Mouse (Mus musculus): ENCODE data around the gene Rrp12. TPM values are rescaled to one million over a fixed set of nuclear protein-coding genes. Genes with fewer than 3 reads are reported as not detected.
A peak's percentile ranks its signal among the peaks of the same experiment; 100 is the strongest.

Rrp12 gene
- polyA plus RNA-seq, 1 experiment from 2014 or later: 13.7 TPM

- ATAC-seq (ENCODE audit: borderline replicate concordance, extremely low read depth, low FRiP score, low TSS enrichment): no peak
- WGBS: 15% methylated on average over 14 of the region's 14 CpGs
- H3K9ac ChIP-seq: no peak overlapping the region
Measured at GRCm38 (mm10) chr19:41831718-41832391, 64.1 kb downstream of the Rrp12 start.

DNA sequence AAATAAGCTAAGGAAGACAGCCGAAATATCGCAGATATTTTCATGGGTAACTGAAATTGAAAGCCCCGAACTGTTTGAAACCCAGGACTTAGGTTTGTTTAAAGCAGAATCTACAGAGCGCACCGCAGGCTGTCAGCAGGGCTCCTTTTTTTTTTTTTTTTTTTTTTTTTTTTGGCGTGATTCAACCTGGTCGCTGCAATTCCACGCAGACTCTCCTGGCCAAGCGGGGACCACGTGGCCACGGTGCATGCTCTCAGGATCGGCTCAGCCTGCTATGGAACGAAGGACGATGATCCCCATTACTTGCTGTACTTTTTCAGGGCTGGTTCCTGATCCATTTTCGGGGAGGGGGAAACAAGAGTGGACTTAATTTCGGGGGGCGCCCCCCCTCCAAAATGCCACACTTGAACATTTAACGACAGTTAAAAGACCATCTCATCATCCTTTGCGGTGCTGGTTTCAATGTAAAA lies 64.8 kb downstream of the Rrp12 start:
- 2% methylated on average over 19 of the region's 19 CpGs for WGBS
- no peaks in the 10 kb centered on the region for H3K9me3 ChIP-seq
- peak overlapping the region; percentile 68 for H3K4me3 ChIP-seq
- H3K9ac ChIP-seq: peak overlapping the region; percentile 55
- no peak overlapping the region for H3K27ac ChIP-seq
- ATAC-seq (ENCODE audit: borderline replicate concordance, extremely low read depth, low FRiP score, low TSS enrichment): no peak
- peak overlapping the region; percentile 99 for H3K4me2 ChIP-seq
- no peaks in the 10 kb centered on the region for H3K36me3 ChIP-seq
- H3K4me1 ChIP-seq: peaks cover 19% of the 10 kb centered on the region
- H3K27me3 ChIP-seq: peaks cover 37% of the 10 kb centered on the region

More at GRCm38 (mm10) chr19:41831718-41832391, 64.1 kb downstream of the Rrp12 start:
- no peaks in the 10 kb centered on the region for H3K9me3 ChIP-seq
- peak overlapping the region; percentile 68 for H3K4me3 ChIP-seq
- no peak overlapping the region for H3K27ac ChIP-seq
- peaks cover 19% of the 10 kb centered on the region for H3K4me1 ChIP-seq
- H3K27me3 ChIP-seq: peaks cover 37% of the 10 kb centered on the region
- H3K36me3 ChIP-seq: no peaks in the 10 kb centered on the region
- H3K4me2 ChIP-seq: peak overlapping the region; percentile 99

- WGBS: under 1% methylated on average over 112 of the region's 112 CpGs
- Histone ChIP-seq H3K4me2 (peak overlapping the region; percentile 99), H3K27ac (peak overlapping the region; percentile 90), H3K36me3 (no peaks in the 10 kb centered on the region), H3K27me3 (peaks cover 37% of the 10 kb centered on the region), H3K4me3 (peak overlapping the region; percentile 68), H3K9ac (peak overlapping the region; percentile 55), H3K4me1 (peaks cover 19% of the 10 kb centered on the region), H3K9me3 (no peaks in the 10 kb centered on the region)
- ATAC-seq (ENCODE audit: borderline replicate concordance, extremely low read depth, low FRiP score, low TSS enrichment): peak; percentile 79
Measured at GRCm38 (mm10) chr19:41830106-41831031, 65.6 kb downstream of the Rrp12 start.

GRCm38 (mm10) chr19:41829381-41830105 lies 66.4 kb downstream of the Rrp12 start, which contains the start of gene Frat1:
TSS of gene Frat1 (plus strand) at chr19:41829970.
- peaks cover 19% of the 10 kb centered on the region for H3K4me1 ChIP-seq
- peak within 1 kb of the TSS; percentile 99 for H3K4me2 ChIP-seq
- peak; percentile 91 for ATAC-seq (ENCODE audit: borderline replicate concordance, extremely low read depth, low FRiP score, low TSS enrichment)
- peak within 1 kb of the TSS; percentile 68 for H3K4me3 ChIP-seq
- H3K9ac ChIP-seq: peak within 1 kb of the TSS; percentile 55
- H3K9me3 ChIP-seq: no peaks in the 10 kb centered on the region
- WGBS: under 1% methylated on average over 39 of the region's 39 CpGs
- peak within 1 kb of the TSS; percentile 90 for H3K27ac ChIP-seq
- H3K27me3 ChIP-seq: peaks cover 32% of the 10 kb centered on the region
- H3K36me3 ChIP-seq: no peaks in the 10 kb centered on the region

DNA sequence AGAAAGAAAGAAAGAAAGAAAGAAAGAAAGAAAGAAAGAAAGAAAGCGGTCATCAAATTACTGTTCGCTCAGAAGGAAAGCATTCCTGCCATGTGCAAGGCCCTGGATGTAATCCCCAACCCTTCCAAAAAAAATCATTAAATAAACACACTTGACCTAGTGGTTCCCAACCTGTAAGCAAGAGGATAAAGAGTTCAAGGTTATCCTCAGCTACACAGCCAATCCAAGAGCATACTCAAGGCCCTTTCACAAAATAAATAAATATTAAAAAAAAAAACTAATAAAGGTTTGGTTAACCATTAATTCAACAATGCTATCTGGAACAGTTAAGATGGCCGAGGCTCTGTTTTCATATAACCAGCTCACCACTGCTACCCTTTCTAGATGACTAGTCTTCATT lies 67.0 kb downstream of the Rrp12 start:
- H3K4me3 ChIP-seq: peak overlapping the region; percentile 68; the same call in 1 of the 2 replicates
- 52% methylated on average over 3 of the region's 3 CpGs for WGBS
- no peak overlapping the region for H3K27ac ChIP-seq
- no peak overlapping the region for H3K9ac ChIP-seq
- H3K9me3 ChIP-seq: no peaks in the 10 kb centered on the region
- no peak for ATAC-seq (ENCODE audit: borderline replicate concordance, extremely low read depth, low FRiP score, low TSS enrichment)
- H3K27me3 ChIP-seq: peaks cover 32% of the 10 kb centered on the region
- peaks cover 19% of the 10 kb centered on the region for H3K4me1 ChIP-seq
- peak overlapping the region; percentile 99 for H3K4me2 ChIP-seq
- no peaks in the 10 kb centered on the region for H3K36me3 ChIP-seq

- H3K9ac ChIP-seq: no peak overlapping the region
- ATAC-seq (ENCODE audit: borderline replicate concordance, extremely low read depth, low FRiP score, low TSS enrichment): no peak
- H3K4me2 ChIP-seq: no peak overlapping the region
- no peaks in the 10 kb centered on the region for H3K36me3 ChIP-seq
- 54% methylated on average over 3 of the region's 3 CpGs for WGBS
- H3K4me3 ChIP-seq: no peak overlapping the region
- peaks cover 13% of the 10 kb centered on the region for H3K27me3 ChIP-seq
- H3K4me1 ChIP-seq: peaks cover 14% of the 10 kb centered on the region
- H3K27ac ChIP-seq: no peak overlapping the region
- no peaks in the 10 kb centered on the region for H3K9me3 ChIP-seq
Measured at GRCm38 (mm10) chr19:41826529-41826928, 69.4 kb downstream of the Rrp12 start.

GRCm38 (mm10) chr19:41824950-41825349 lies 71.0 kb downstream of the Rrp12 start:
- H3K4me3 ChIP-seq: no peak overlapping the region
- no peak overlapping the region for H3K9ac ChIP-seq
- H3K36me3 ChIP-seq: no peaks in the 10 kb centered on the region
- no peak overlapping the region for H3K27ac ChIP-seq
- WGBS: 79% methylated on average over 5 of the region's 5 CpGs
- no peak for ATAC-seq (ENCODE audit: borderline replicate concordance, extremely low read depth, low FRiP score, low TSS enrichment)
- no peak overlapping the region for H3K4me2 ChIP-seq
- no peaks in the 10 kb centered on the region for H3K27me3 ChIP-seq
- H3K9me3 ChIP-seq: no peaks in the 10 kb centered on the region
- 0 out of 2 replicates have a peak, but pooled peaks cover 3% of the 10 kb centered on the region for H3K4me1 ChIP-seq

GRCm38 (mm10) chr19:41822589-41822988 lies 73.4 kb downstream of the Rrp12 start:
- H3K36me3 ChIP-seq: no peaks in the 10 kb centered on the region
- ATAC-seq (ENCODE audit: borderline replicate concordance, extremely low read depth, low FRiP score, low TSS enrichment): no peak
- no peak overlapping the region for H3K4me3 ChIP-seq
- no peak overlapping the region for H3K27ac ChIP-seq
- no peaks in the 10 kb centered on the region for H3K27me3 ChIP-seq
- WGBS: 76% methylated on average over 1 of the region's 1 CpGs
- no peak overlapping the region for H3K9ac ChIP-seq
- no peak overlapping the region for H3K4me2 ChIP-seq
- 0 out of 2 replicates have a peak, but pooled peaks cover 3% of the 10 kb centered on the region for H3K4me1 ChIP-seq
- H3K9me3 ChIP-seq: no peaks in the 10 kb centered on the region

DNA sequence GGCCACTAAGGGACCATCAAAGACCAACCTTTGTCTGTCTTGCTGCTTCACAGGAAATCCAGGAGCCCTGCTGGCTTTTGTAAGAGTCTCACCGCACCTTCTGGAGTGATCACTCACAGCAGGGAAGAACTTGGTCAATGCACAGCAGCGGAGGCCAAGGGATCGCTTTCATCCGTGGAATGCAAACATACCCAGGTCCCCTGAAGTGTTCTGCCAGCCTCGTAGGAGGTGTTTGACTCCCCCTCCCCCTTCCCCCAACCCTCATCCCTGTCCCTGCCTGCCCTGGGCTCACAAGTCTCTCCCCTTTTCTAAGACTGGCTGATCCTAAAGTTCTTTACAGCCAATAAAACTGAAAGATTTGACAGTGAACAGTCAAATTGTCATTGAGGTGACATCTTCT lies 74.5 kb downstream of the Rrp12 start:
- peak; percentile 60 for ATAC-seq (ENCODE audit: borderline replicate concordance, extremely low read depth, low FRiP score, low TSS enrichment)
- 12% methylated on average over 5 of the region's 5 CpGs for WGBS
- H3K36me3 ChIP-seq: no peaks in the 10 kb centered on the region
- H3K4me2 ChIP-seq: peak overlapping the region; percentile 6; the same call in 1 of the 2 replicates
- no peaks in the 10 kb centered on the region for H3K9me3 ChIP-seq
- no peak overlapping the region for H3K4me3 ChIP-seq
- H3K4me1 ChIP-seq: peaks cover 8% of the 10 kb centered on the region; the same call in 1 of the 2 replicates
- no peak overlapping the region for H3K9ac ChIP-seq
- H3K27ac ChIP-seq: peak overlapping the region; percentile 85
- no peaks in the 10 kb centered on the region for H3K27me3 ChIP-seq

- no peak overlapping the region for H3K4me3 ChIP-seq
- ATAC-seq (ENCODE audit: borderline replicate concordance, extremely low read depth, low FRiP score, low TSS enrichment): no peak
- H3K27me3 ChIP-seq: no peaks in the 10 kb centered on the region
- no peaks in the 10 kb centered on the region for H3K9me3 ChIP-seq
- no peak overlapping the region for H3K4me2 ChIP-seq
- H3K4me1 ChIP-seq: peaks cover 8% of the 10 kb centered on the region; the same call in 1 of the 2 replicates
- WGBS: 81% methylated on average over 4 of the region's 4 CpGs
- no peak overlapping the region for H3K27ac ChIP-seq
- no peaks in the 10 kb centered on the region for H3K36me3 ChIP-seq
- no peak overlapping the region for H3K9ac ChIP-seq
Measured at GRCm38 (mm10) chr19:41818749-41819148, 77.2 kb downstream of the Rrp12 start.

DNA sequence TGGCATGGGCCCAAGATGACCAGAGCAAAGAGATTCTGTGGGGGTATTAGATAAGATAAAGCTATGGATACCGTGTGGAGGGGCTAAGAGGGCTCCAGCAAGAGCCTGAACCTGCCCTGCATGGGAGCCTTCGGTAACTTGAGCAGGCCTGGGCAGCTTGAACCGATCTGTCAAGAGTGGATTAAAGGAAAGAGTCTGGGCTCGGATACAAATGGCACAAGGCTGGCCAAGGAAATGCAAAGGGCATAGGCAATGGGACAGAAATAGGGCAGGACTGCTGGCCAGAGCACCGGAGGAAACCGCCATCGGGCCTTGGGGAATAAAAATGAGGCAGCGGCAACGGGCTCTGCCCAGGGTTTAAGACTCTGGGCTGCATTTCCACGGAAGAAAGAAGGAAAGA lies 78.6 kb downstream of the Rrp12 start:
- Histone ChIP-seq H3K27ac (peak overlapping the region; percentile 86), H3K4me1 (peaks cover 8% of the 10 kb centered on the region; the same call in 1 of the 2 replicates), H3K36me3 (no peaks in the 10 kb centered on the region), H3K9ac (no peak overlapping the region), H3K27me3 (no peaks in the 10 kb centered on the region), H3K4me3 (no peak overlapping the region), H3K9me3 (no peaks in the 10 kb centered on the region), H3K4me2 (peak overlapping the region; percentile 12; the same call in 1 of the 2 replicates)
- no peak for ATAC-seq (ENCODE audit: borderline replicate concordance, extremely low read depth, low FRiP score, low TSS enrichment)
- 48% methylated on average over 10 of the region's 10 CpGs for WGBS

Measured in lung, embryonic 15.5 days (tissue).